Mouse (Mus musculus) myocyte (in vitro differentiated cells): ENCODE data around the gene Negr1.

Experiments used
- CEBPB ChIP-seq: IDR thresholded peaks from 2 replicates; pipeline ENCODE4 v1.6.1; 2011; ENCODE audit warnings: mild to moderate bottlenecking, moderate library complexity; ENCODE audit not compliant: poor library complexity, insufficient read depth, severe bottlenecking
- MYOD1 ChIP-seq, 3 experiments: IDR thresholded peaks; one replicate each; pipeline ENCODE4 v1.6.1; 2011; ENCODE audit warnings: control low read depth in 2 of 3, low read depth in 2 of 3, mild to moderate bottlenecking in 2 of 3, moderate library complexity in 1 of 3; ENCODE audit not compliant: insufficient read length in 2 of 3, control insufficient read depth in 1 of 3
- POLR2A ChIP-seq: IDR thresholded peaks from one replicate; pipeline ENCODE4 v1.6.1; 2011; ENCODE audit warnings: low read depth, mild to moderate bottlenecking, control low read depth, moderate library complexity; ENCODE audit not compliant: insufficient read length
- REST ChIP-seq: IDR thresholded peaks from one replicate; pipeline ENCODE4 v1.6.1; 2011; ENCODE audit warnings: mild to moderate bottlenecking, control low read depth, moderate library complexity; ENCODE audit not compliant: insufficient read depth, insufficient read length
- USF1 ChIP-seq: IDR thresholded peaks from one replicate; pipeline ENCODE4 v1.6.1; 2011; ENCODE audit warnings: low read depth, mild to moderate bottlenecking, control low read depth, moderate library complexity

DNA sequence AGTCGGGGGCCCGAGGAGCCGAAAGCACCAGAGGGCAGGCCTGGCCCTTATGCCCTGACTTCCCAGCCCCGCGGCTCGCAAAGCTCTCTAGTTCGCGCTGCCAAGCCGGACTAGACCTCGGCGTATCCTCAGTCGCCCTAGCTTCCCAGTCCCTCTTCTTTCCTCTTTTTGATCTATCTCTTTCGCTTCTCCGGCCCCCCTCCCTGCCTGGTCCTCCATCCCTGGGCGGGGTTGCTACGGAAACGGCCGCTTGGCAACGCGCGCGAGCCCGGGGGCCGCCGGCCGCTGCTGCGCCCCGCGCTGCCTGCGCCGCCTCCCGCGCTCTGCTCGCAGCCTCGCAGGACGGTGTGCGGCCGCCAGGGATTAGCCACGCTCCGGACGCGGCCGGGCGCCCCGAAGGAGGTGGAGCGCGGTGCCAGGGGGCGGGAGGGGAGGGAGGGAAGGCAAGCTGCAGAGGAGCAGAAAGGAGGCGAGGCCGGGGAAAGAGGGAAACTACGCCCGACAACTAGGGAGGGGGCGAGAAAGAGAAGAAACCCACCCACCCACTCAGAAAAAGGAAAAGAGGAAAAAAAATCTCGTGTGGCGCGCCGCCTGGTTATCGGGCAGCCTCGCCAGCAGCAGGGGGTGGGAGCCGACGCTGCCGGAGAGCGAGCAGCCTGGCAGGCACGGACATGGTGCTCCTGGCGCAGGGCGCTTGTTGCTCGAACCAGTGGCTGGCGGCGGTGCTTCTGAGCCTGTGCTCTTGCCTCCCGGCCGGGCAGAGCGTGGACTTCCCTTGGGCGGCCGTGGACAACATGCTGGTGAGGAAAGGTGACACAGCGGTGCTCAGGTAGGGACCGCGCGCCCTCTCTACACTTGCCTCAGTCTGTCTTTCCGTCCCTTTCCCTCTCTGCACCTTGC lies at the start of gene Negr1:
- TF ChIP-seq USF1 (no peak), MYOD1 (IDR thresholded peaks at IDR 0.05; ENCODE audit: control insufficient read depth in 1 of 3, insufficient read length in 2 of 3, low read depth in 2 of 3) (no peak), POLR2A (no peak), REST (no peak), CEBPB (no peak)
